ENCODE assay signal across 8 mouse cellular contexts in genomic region chr10:128922822-128923012, GRCm38 (mm10). TPM values are rescaled to one million over a fixed set of nuclear protein-coding genes. Genes with fewer than 3 reads are reported as not detected.
A peak's percentile ranks its signal among the peaks of the same experiment; 100 is the strongest.
DNase-seq lines count a peak whose midpoint lies in the region; ATAC-seq and TF ChIP-seq lines count a peak whose summit lies in the region.

Gene Rdh5 (minus strand): TSS chr10:128922888.

- peak within 1 kb of the TSS; percentile 88 for H3K4me3 ChIP-seq in heart, embryonic 16.5 days (ENCODE audit: low read length)
- peak within 1 kb of the TSS; percentile 70 for H3K4me3 ChIP-seq in forebrain, postnatal 0 days (ENCODE audit: low read depth, low read length)
- H3K4me3 ChIP-seq in midbrain, embryonic 10.5 days: peak within 1 kb of the TSS; percentile 94

- H3K4me1 ChIP-seq in heart, embryonic 16.5 days (ENCODE audit: control insufficient read depth, insufficient read depth, low read length): peaks cover 28% of the 10 kb centered on the region
- H3K4me1 ChIP-seq in forebrain, postnatal 0 days (ENCODE audit: insufficient read depth): peaks cover 14% of the 10 kb centered on the region
- peaks cover 54% of the 10 kb centered on the region for H3K4me1 ChIP-seq in midbrain, embryonic 10.5 days

- H3K36me3 ChIP-seq in heart, embryonic 16.5 days (ENCODE audit: control insufficient read depth, insufficient read depth): peaks cover 2% of the 10 kb centered on the region; the same call in 1 of the 2 replicates
- 0 out of 2 replicates have a peak, but pooled peaks cover 6% of the 10 kb centered on the region for H3K36me3 ChIP-seq in forebrain, postnatal 0 days (ENCODE audit: insufficient read depth)
- H3K36me3 ChIP-seq in midbrain, embryonic 10.5 days: peaks cover 9% of the 10 kb centered on the region

- DNase-seq in heart, adult 11 months: no peak
- no peak for DNase-seq in adrenal gland, postnatal 10 days
- DNase-seq in forebrain, postnatal 0 days: no peak
- no peak for DNase-seq in midbrain, embryonic 10.5 days (ENCODE audit: low spot score)
- no peak for DNase-seq in cerebellum, adult 9-10 months
- DNase-seq in ovary, postnatal 10 days (ENCODE audit: low spot score): no peak
- no peak for DNase-seq in Muller cell, postnatal 12 days (ENCODE audit: inconsistent ontology term)

- H3K4me2 ChIP-seq in heart, embryonic 16.5 days (ENCODE audit: low read depth, low read length): peak within 1 kb of the TSS; percentile 73
- peak within 1 kb of the TSS; percentile 67 for H3K4me2 ChIP-seq in forebrain, postnatal 0 days (ENCODE audit: low read depth)

- H3K27ac ChIP-seq in heart, embryonic 16.5 days (ENCODE audit: low read length): peak within 1 kb of the TSS; percentile 97
- H3K27ac ChIP-seq in forebrain, postnatal 0 days (ENCODE audit: low read depth, low read length): peak within 1 kb of the TSS; percentile 93
- H3K27ac ChIP-seq in midbrain, embryonic 10.5 days (replicated peaks): peak within 1 kb of the TSS; percentile 93

- 24% methylated on average over 1 of the region's 1 CpGs for WGBS in heart, embryonic 16.5 days
- 7% methylated on average over 1 of the region's 1 CpGs for WGBS in forebrain, postnatal 0 days
- WGBS in midbrain, embryonic 10.5 days: 10% methylated on average over 1 of the region's 1 CpGs

- TF ChIP-seq CTCF in forebrain, postnatal 0 days (IDR thresholded peaks at IDR 0.05; ENCODE audit: low read depth): no peak

- peak within 1 kb of the TSS; percentile 91 for H3K9ac ChIP-seq in heart, embryonic 16.5 days (ENCODE audit: low read length)
- peak within 1 kb of the TSS; percentile 83 for H3K9ac ChIP-seq in forebrain, postnatal 0 days

- no peak for ATAC-seq in heart, embryonic 16.5 days (replicated peaks; ENCODE audit: extremely low read depth, insufficient read depth, low FRiP score)
- ATAC-seq in forebrain, postnatal 0 days: no peak

- H3K27me3 ChIP-seq in heart, embryonic 16.5 days (ENCODE audit: control insufficient read depth, insufficient read depth, low read length): no peaks in the 10 kb centered on the region; the same call in 1 of the 2 replicates
- H3K27me3 ChIP-seq in forebrain, postnatal 0 days (ENCODE audit: insufficient read depth, low read length): no peaks in the 10 kb centered on the region
- peaks cover 3% of the 10 kb centered on the region; the same call in 1 of the 2 replicates for H3K27me3 ChIP-seq in midbrain, embryonic 10.5 days (ENCODE audit: low read depth, poor library complexity, severe bottlenecking)

- no peaks in the 10 kb centered on the region for H3K9me3 ChIP-seq in heart, embryonic 16.5 days (replicated peaks; ENCODE audit: control insufficient read depth, low read length)
- no peaks in the 10 kb centered on the region for H3K9me3 ChIP-seq in forebrain, postnatal 0 days (ENCODE audit: low read length)
- no peaks in the 10 kb centered on the region for H3K9me3 ChIP-seq in midbrain, embryonic 10.5 days (replicated peaks)

RNA-seq across cellular contexts. Expression of gene Rdh5, which starts in this region (rescaled TPM):
- 13.0 and 14.6 TPM in 2 replicates for polyA plus RNA-seq in heart, embryonic 16.5 days (2015; fragmentation: Nextera tagmentation; extraction: Ambion mirVana)
- total RNA-seq in adrenal gland, postnatal 10 days (2021): 10 to 100 TPM; 16.4 to 22.8 TPM
- 4.1 and 5.8 TPM in 2 replicates for total RNA-seq in forebrain, postnatal 0 days (2014; rRNA removed)
- 6.9 and 10.2 TPM in 2 replicates for polyA plus RNA-seq in forebrain, postnatal 0 days (2015; fragmentation: Nextera tagmentation; extraction: Ambion mirVana)
- 13.3 and 14.9 TPM in 2 replicates for polyA plus RNA-seq in midbrain, embryonic 10.5 days (2016; fragmentation: Nextera tagmentation; extraction: Ambion mirVana)
